Mouse (Mus musculus) hindbrain, embryonic 14.5 days (tissue): ENCODE results near the gene Tmem86b. TPM values are rescaled to one million over a fixed set of nuclear protein-coding genes. Genes with fewer than 3 reads are reported as not detected.
"Not testable (repeated sequence)": the region's sequence is repeated elsewhere in the genome, so short reads cannot be mapped to it uniquely, and the experiment has no call there.

ENCODE experiments used
- ATAC-seq: fragments of 200-750 bp; cut with Nextera tagmentation; 2 replicates; pipeline ENCODE4 v1.8.0; 2017; ENCODE audit warnings: moderate number of reproducible peaks, mild to moderate bottlenecking, moderate TSS enrichment, moderate library complexity; ENCODE audit not compliant: low FRiP score
- DNase-seq: peaks from one replicate; pipeline ENCODE4 v3.0.0-alpha.2; 2015; ENCODE audit warnings: low spot score
- H3K27ac ChIP-seq: fragments of 300-500 bp; sonication (generic); 2 replicates; pipeline ENCODE4 v1.5.1; 2014; ENCODE audit warnings: mild to moderate bottlenecking, moderate library complexity
- H3K27me3 ChIP-seq: fragments of 300-500 bp; sonication (generic); 2 replicates; pipeline ENCODE4 v1.6.1; 2014; ENCODE audit warnings: mild to moderate bottlenecking, low read length, mixed read lengths; ENCODE audit not compliant: control insufficient read depth, insufficient read depth
- H3K36me3 ChIP-seq: fragments of 300-500 bp; sonication (generic); replicated peaks from 2 replicates; pipeline ENCODE4 v1.6.1; 2014; ENCODE audit not compliant: control insufficient read depth, insufficient read depth
- H3K4me1 ChIP-seq: fragments of 300-500 bp; sonication (generic); replicated peaks from 2 replicates; pipeline ENCODE4 v1.6.1; 2014; ENCODE audit warnings: antibody characterized with exemption, low read length, mixed read lengths; ENCODE audit not compliant: control insufficient read depth, insufficient read depth
- H3K4me2 ChIP-seq: fragments of 300-500 bp; sonication (generic); replicated peaks from 2 replicates; pipeline ENCODE4 v1.6.1; 2014; ENCODE audit warnings: mild to moderate bottlenecking, moderate library complexity
- H3K4me3 ChIP-seq: fragments of 300-500 bp; sonication (generic); replicated peaks from 2 replicates; pipeline ENCODE4 v1.5.1; 2014; ENCODE audit warnings: mild to moderate bottlenecking, low read length
- H3K9ac ChIP-seq: fragments of 300-500 bp; sonication (generic); 2 replicates; pipeline ENCODE4 v1.6.1; 2014
- H3K9me3 ChIP-seq: fragments of 300-500 bp; sonication (generic); 2 replicates; pipeline ENCODE4 v1.6.1; 2016; ENCODE audit warnings: low read length; ENCODE audit not compliant: control insufficient read depth
- WGBS: fragments of 180-500 bp; shearing (Covaris S2); extraction: QIAGEN DNeasy Blood & Tissue Kit; methylation state at CpG from one replicate; pipeline ENCODE4 v1.1.7; 2014; 5-methylcytosine and 5-hydroxymethylcytosine counted together
- polyA plus RNA-seq: library from polyadenylated mRNA; unstranded; fragments of >200 nt; fragmentation: Nextera tagmentation; extraction: Ambion mirVana; gene quantifications from 2 replicates; pipeline ENCODE4 v1.2.1, GENCODE M21; 2014

The Tmem86b gene
- polyA plus RNA-seq, 1 experiment from 2014 or later: 2.7 TPM

DNA sequence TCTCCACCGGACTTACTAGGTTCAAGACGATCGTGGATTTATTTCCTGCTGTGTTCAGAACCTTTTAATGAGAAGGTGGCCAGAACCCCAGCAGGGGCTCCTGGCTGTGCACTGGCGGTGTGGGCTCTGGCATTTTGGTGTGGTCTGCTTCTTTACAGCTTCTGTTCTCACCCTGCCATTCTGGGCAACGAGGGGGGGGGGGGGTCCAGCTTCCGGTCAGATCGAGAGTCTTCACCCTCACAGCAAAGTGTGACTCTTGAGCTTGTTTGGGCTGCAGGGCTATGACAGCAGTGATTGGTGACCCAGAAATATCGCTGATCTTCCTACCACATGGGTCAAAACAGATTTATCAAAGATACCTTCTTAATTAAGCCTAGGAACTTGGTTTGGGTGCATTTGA, 18.8 kb downstream of the Tmem86b start:
- no peaks in the 10 kb centered on the region for H3K36me3 ChIP-seq
- no peaks in the 10 kb centered on the region for H3K4me1 ChIP-seq
- no peak for ATAC-seq
- no peak overlapping the region for H3K4me3 ChIP-seq
- 64% methylated on average over 8 of the region's 8 CpGs for WGBS
- no peaks in the 10 kb centered on the region for H3K27me3 ChIP-seq
- no peak overlapping the region for H3K27ac ChIP-seq
- H3K9me3 ChIP-seq: no peaks in the 10 kb centered on the region
- no peak for DNase-seq
- no peak overlapping the region for H3K4me2 ChIP-seq
- no peak overlapping the region for H3K9ac ChIP-seq

DNA sequence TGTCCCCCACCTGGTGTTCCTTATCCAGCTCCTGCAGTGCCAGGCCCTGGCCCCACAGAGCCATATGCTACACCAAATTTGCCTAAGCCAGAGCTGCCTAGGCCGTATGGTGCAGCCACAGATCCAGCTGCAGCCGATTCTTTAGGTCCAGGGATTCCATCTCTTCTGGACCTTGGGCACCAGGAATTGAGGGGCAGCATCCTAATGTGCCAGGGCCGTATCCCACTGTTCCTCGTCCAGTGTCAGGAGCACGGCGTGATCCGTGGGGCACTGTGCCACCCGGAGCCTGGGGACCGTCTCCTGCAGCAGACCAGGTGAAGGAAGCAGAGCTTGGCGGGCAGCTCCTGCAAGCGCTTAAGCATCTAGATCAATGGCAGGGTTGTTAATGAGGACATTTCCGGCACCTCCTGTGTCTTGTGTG, 19.3 kb downstream of the Tmem86b start:
- no peaks in the 10 kb centered on the region for H3K36me3 ChIP-seq
- H3K4me1 ChIP-seq: no peaks in the 10 kb centered on the region
- no peak overlapping the region for H3K4me2 ChIP-seq
- ATAC-seq (no peak), DNase-seq (no peak)
- WGBS: 85% methylated on average over 12 of the region's 12 CpGs
- H3K27ac ChIP-seq: no peak overlapping the region
- H3K27me3 ChIP-seq: no peaks in the 10 kb centered on the region
- H3K4me3 ChIP-seq: no peak overlapping the region
- H3K9me3 ChIP-seq: no peaks in the 10 kb centered on the region
- no peak overlapping the region for H3K9ac ChIP-seq

GRCm38 (mm10) chr7:4611511-4611910, 19.7 kb downstream of the Tmem86b start:
- no peak overlapping the region for H3K27ac ChIP-seq
- 83% methylated on average over 12 of the region's 12 CpGs for WGBS
- H3K36me3 ChIP-seq: no peaks in the 10 kb centered on the region
- no peaks in the 10 kb centered on the region for H3K27me3 ChIP-seq
- H3K4me1 ChIP-seq: no peaks in the 10 kb centered on the region
- no peak overlapping the region for H3K4me3 ChIP-seq
- H3K9ac ChIP-seq: no peak overlapping the region
- DNase-seq (no peak), ATAC-seq (no peak)
- no peaks in the 10 kb centered on the region for H3K9me3 ChIP-seq
- no peak overlapping the region for H3K4me2 ChIP-seq

DNA sequence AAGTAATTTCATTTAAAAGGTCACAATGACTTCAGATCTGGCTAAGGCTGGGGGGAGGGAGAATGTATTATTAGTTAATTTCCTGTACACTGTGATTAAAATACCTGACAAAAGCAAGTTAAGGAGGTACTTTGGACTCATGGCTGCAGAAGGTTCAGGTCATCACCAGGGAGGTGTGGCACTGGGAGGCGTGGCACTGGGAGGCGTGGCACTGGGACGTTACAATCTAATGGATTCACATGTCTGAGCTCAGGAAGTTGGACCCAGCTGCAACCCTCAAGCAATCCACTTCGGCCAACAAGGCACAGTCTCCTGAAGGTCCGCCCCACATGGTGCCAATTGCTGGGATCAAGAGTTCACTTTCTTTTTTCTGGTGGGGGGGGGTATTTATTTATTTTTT, 23.2 kb downstream of the Tmem86b start:
- Histone ChIP-seq H3K36me3 (no peaks in the 10 kb centered on the region), H3K9ac (no peak overlapping the region), H3K27ac (no peak overlapping the region), H3K4me3 (no peak overlapping the region), H3K4me1 (no peaks in the 10 kb centered on the region), H3K9me3 (no peaks in the 10 kb centered on the region), H3K4me2 (no peak overlapping the region), H3K27me3 (no peaks in the 10 kb centered on the region)
- ATAC-seq: no peak
- DNase-seq: no peak
- WGBS: 63% methylated on average over 5 of the region's 5 CpGs

DNA sequence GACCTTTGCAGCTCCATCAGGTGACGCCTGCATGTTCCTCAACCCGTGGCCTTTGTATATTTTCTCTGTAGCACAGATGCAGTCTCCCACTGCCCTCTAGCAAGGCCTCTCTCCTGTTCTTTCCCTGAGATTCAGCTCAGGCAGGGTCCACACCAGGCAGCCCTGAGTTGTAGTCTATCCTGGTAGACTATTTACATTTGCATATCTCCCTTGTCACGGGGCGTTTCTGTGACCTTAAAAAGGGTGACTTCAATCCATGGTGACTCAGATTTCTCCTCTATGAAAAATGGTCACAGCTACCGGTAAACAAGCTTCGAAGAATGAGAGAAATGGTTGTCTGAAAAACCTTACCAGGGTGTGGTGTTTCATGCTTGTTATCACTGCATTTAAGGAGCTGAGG, 27.3 kb downstream of the Tmem86b start, which contains the start of gene Ptprh:
TSS of gene Ptprh (minus strand) at position 169 of the 400 bp plus-strand sequence.
- H3K36me3 ChIP-seq: no peaks in the 10 kb centered on the region
- H3K4me1 ChIP-seq: no peaks in the 10 kb centered on the region
- no peaks in the 10 kb centered on the region for H3K9me3 ChIP-seq
- WGBS: 87% methylated on average over 6 of the region's 6 CpGs
- H3K4me3 ChIP-seq: no peak within 1 kb of the TSS
- H3K27me3 ChIP-seq: no peaks in the 10 kb centered on the region
- ATAC-seq (no peak), DNase-seq (no peak)
- H3K27ac ChIP-seq: no peak within 1 kb of the TSS
- no peak within 1 kb of the TSS for H3K4me2 ChIP-seq
- H3K9ac ChIP-seq: no peak within 1 kb of the TSS

- DNase-seq (no peak), ATAC-seq (no peak)
- Histone ChIP-seq H3K27ac (no peak overlapping the region), H3K36me3 (no peaks in the 10 kb centered on the region), H3K4me3 (no peak overlapping the region), H3K4me1 (no peaks in the 10 kb centered on the region), H3K27me3 (no peaks in the 10 kb centered on the region), H3K4me2 (no peak overlapping the region), H3K9me3 (no peaks in the 10 kb centered on the region), H3K9ac (no peak overlapping the region)
- WGBS: 91% methylated on average over 6 of the region's 6 CpGs
Measured at GRCm38 (mm10) chr7:4602969-4603368, 28.3 kb downstream of the Tmem86b start.

- not testable (repeated sequence) for H3K27ac ChIP-seq, H3K9ac ChIP-seq, H3K36me3 ChIP-seq, H3K27me3 ChIP-seq, ATAC-seq, H3K4me2 ChIP-seq, H3K4me3 ChIP-seq, H3K9me3 ChIP-seq, H3K4me1 ChIP-seq, DNase-seq
- 73% methylated on average over 4 of the region's 4 CpGs for WGBS
Measured at GRCm38 (mm10) chr7:4597046-4597445, 34.2 kb downstream of the Tmem86b start.

DNA sequence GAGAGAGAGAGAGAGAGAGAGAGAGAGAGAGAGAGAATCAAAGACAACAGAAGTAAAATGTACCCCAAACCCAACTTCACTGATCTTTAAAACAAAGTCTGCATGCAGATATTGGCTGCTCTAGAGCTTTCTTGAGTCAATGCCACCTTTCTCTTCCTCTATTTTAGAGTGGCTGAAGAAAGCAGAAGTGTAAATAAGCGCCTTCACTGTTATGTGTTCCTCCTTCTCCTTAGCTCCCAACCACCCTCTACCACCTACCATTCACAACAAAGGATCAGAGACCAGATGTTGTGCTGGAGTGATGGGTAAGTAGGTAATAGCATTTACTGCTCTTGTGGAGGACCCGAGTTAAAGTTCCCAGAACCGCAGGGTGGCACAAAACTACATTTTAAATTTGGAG, 49.7 kb downstream of the Tmem86b start:
- DNase-seq, H3K4me1 ChIP-seq, H3K4me2 ChIP-seq, ATAC-seq, H3K27ac ChIP-seq, H3K36me3 ChIP-seq, H3K9ac ChIP-seq, H3K27me3 ChIP-seq, H3K4me3 ChIP-seq, H3K9me3 ChIP-seq: not testable (repeated sequence)
- 86% methylated on average over 3 of the region's 3 CpGs for WGBS
